Mouse (Mus musculus): Measurements from ENCODE around the gene Atf5. TPM values are rescaled to one million over a fixed set of nuclear protein-coding genes. Genes with fewer than 3 reads are reported as not detected.

Atf5 gene
- total RNA-seq, 2 experiments from 2014 or later = 23.3 to 25.5 TPM

DNA sequence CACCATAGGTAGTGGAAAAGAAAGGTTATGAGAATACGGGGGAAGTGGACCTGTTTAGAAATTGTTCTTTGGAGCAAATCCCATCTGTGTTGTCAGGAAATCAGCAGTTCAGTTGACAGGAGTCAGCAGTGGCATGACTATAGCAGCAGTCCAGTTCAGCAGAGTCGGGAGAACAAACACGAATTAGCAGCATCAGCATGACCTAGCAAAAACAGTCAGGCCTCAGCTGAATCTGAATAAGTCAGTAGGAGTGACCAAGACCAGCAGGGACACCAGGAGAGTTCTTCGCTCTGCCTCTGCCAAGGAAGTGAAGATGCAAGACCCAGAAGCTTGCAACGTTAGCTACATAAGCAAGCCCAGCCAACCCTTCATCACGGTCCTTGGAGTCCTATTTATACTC lies 23.7 kb downstream of the Atf5 start:
- intact Hi-C loops (cut with DNase I) = no loop called here
- no peak for DNase-seq (ENCODE audit: low spot score in 2 of 2)

DNA sequence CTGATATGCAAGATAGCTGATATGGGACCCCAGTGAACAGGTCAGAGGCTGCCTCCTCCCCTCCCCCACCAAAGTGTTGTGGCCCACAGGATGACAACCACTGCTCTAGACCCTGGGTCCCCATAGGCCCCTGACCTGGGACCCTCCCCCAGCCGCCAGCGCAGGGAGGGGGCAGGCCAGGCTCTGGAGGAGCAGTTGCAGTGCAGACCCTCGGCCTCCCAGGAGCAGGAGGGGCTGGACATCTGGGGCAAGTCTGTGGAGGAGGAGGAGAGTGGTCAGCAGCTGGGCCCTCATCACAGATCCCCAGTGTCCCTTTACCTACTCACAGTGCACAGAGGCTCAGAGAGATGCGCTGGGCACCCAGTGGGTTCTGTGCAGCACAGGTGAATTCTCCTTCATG lies 26.4 kb downstream of the Atf5 start:
- intact Hi-C loops (cut with DNase I) = no loop called here
- no peak for DNase-seq (ENCODE audit: low spot score in 2 of 2)

DNA sequence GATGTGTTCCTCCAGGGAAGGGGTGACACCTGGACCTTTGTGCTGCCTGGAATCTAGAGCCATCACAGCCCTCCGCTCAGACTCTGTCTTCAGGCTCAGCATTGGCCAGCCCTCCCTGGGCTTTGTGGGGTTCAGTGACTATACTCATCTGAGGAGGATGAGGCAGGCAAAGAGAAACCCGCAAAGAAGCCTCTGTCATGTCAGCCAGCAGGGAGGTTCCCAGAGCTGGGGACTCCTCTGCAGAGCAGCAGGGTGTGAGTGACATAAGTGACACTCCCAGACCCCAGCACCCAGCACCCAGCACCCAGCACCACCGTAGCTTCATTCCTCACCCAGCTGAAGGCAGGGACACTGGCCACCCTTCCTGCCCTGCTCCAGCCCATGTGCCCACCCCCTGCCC lies 26.9 kb downstream of the Atf5 start:
- intact Hi-C loops (cut with DNase I) = no loop called here
- no peak for DNase-seq (ENCODE audit: low spot score in 2 of 2)

DNA sequence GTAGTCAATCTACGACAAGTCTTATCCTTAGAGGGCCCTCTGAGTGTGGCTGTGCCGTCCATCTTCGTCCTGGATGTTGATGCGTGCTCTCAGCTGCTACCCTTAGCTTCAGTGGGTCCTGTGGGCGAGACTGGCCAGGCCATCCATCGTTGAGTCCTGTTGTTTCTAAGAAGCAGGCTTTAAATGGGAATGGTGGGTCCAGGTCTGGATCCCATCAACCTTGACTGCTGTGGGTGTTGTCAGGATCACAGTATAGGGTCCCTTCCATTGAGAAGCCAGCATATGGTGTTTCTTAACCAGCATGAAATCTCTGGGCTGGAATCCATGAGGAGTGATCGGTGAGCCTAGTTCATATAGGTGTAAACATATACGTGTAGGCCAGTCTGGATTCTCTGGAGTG lies 36.4 kb downstream of the Atf5 start:
- intact Hi-C loops (cut with DNase I) = no loop called here
- no peak for DNase-seq (ENCODE audit: low spot score in 2 of 2)

DNA sequence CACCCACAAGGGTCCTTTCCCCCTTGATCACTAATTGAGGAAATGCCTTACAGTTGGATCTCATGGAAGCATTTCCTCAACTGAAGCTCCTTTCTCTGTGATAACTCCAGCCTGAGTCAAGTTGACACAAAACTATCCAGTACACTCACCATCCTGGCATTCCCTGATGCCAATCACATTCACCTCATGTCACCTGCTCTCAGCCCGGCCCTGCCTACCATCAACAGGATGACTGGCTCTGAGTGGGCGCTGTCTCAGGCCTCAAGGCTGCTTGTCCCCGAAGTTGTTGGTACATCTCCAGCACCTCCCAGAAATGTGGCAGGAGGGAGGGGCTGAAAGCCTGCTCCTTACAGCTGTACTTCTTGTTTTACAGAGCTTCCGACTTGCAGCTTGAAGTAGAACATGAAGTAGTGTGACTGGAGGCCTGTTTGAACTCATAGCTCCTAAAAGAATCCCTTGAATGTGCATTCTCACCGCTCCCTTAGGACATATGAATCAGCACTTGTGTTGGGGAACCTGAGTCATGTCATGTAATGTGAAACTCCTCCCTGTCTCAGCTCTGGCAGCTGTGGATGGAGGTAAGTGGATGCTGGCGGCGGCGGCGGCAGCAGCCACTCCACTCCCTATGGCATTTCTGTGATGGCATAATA lies 39.5 kb downstream of the Atf5 start:
- intact Hi-C loops (cut with DNase I) = no loop called here
- no peak for DNase-seq (ENCODE audit: low spot score in 2 of 2)

DNA sequence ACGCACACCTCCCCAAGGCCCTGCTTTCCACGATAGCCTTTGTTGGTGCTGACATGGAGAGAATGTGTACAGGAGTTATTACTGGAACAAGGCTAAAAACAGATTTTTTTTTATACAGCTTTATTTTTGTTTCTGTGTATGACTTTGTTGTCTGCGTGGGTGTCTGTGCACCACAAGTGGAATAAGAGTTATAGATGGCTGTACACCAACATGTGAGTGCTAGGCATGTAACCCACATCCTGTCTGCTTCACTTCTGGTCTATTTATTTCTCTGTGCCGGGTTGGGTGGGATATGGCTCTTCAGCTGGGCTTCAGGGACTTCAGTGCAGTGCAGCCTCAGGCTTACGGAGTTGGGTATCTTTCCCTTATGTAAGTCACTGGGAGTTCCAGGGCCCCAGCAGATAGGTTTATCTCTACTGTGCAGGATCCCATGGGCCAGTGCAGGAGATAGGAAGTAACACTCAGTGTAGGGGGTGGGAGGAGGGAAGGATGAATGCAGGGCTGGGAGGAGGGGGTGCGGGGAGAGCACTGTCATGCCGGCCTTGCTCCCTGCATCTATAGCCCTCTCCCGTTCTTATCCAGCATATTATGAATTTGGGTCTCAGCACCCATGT lies 43.8 kb downstream of the Atf5 start:
- intact Hi-C loops (cut with DNase I) = loop anchor here (5.0 kb wide), 1 partner anchor 40 kb away; no protein-coding TSS in a partner anchor
- DNase-seq (ENCODE audit: low spot score in 2 of 2) = peak in 1 of 2 experiments; percentile 37

DNA sequence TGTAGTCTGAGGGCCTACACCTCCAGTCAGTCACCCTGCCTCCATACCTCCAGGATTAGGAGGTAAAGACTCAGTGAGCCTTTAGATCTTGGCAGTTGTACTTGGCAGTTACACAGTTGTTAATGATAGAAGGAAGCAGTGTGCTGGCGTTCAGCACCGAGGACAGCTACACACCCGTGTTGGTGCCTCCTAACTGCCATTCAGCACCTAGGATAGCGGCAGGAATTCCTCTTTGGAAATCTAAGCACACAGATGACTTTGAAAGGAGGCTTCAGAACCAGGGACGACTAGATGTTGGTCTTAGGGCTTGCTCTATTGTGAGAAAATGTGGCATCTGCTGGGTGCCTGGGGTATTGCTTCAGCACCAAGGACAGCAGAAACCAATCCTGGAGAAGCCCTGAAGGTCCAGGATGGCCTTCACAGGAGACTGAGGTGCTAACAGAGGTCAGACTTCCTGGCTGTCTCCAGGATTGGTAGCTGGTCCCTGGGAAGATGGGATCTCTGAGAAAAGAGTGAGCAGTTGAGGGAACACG lies 46.3 kb downstream of the Atf5 start:
- peak in 1 of 2 experiments; percentile 10 for DNase-seq (ENCODE audit: low spot score in 2 of 2)
- intact Hi-C loops (cut with DNase I) = loop anchor here (5.0 kb wide), 1 partner anchor 42 kb away; no protein-coding TSS in a partner anchor

DNA sequence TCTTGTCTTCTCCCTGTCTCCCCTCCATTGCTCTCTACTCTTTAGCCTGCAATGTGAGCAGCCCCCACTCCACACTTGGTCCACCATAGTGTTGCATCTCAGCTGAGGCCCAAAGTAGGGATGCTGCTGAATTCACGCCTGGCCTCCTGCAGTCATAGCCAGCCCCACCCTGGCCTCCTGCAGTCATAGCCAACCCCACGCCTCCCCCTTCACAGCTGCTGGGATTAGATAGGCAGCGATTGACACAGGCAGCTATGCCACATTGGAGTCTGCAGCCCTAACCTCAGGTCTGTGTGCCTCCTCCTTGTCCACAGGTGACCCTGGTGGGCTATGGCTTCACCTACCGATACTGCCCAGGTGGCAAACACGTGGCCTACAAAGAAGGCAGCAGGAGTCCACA lies 48.3 kb downstream of the Atf5 start:
- intact Hi-C loops (cut with DNase I) = no loop called here
- DNase-seq (ENCODE audit: low spot score in 2 of 2) = no peak

Small RNAs within 50 kb of the gene (microRNA-seq; reads per million reads assigned to microRNA genes)
- 0 reads per million in 2 experiments for gene Mir707

Other genes starting within 250 kb of the Atf5 start
- under 1 TPM in 1 of 2 experiments, not detected in 1; 0.21 TPM for gene Napsa, start 244.3 kb downstream of the Atf5 start, total RNA-seq (2021)
- 10 to 100 TPM; 85.1 to 94.3 TPM for gene Kcnc3, start 226.0 kb downstream of the Atf5 start, total RNA-seq (2021)
- gene Myh14, start 145.8 kb downstream of the Atf5 start, total RNA-seq (2021) = 10 to 100 TPM; 15.4 to 20.6 TPM
- not detected for gene Izumo2, start 107.9 kb downstream of the Atf5 start, total RNA-seq (2021)
- gene Vrk3, start 68.2 kb downstream of the Atf5 start, total RNA-seq (2021) = 10 to 100 TPM; 26.0 to 29.4 TPM
- gene Zfp473, start 65.6 kb downstream of the Atf5 start, total RNA-seq (2021) = under 1 TPM; 0.41 to 0.78 TPM
- 10 to 100 TPM; 27.3 to 30.4 TPM for gene Nup62, start 570 bp downstream of the Atf5 start, total RNA-seq (2021)
- gene Il4i1, start 271 bp downstream of the Atf5 start, total RNA-seq (2021) = 1 to 10 TPM; 1.9 to 2.4 TPM
- gene Akt1s1, start 32.3 kb upstream of the Atf5 start, total RNA-seq (2021) = 10 to 100 TPM; 78.5 to 79.1 TPM
- gene Tbc1d17, start 32.4 kb upstream of the Atf5 start, total RNA-seq (2021) = 10 to 100 TPM; 61.6 to 72.9 TPM
- gene Pnkp, start 40.5 kb upstream of the Atf5 start, total RNA-seq (2021) = 10 to 100 TPM; 26.4 to 27.3 TPM
- 100 to 1,000 TPM; 286 to 287 TPM for gene Ptov1, start 53.1 kb upstream of the Atf5 start, total RNA-seq (2021)
- gene Med25, start 76.1 kb upstream of the Atf5 start, total RNA-seq (2021) = 10 to 100 TPM; 88.8 to 89.5 TPM
- gene Fuz, start 79.4 kb upstream of the Atf5 start, total RNA-seq (2021) = 10 to 100 TPM; 20.7 to 25.5 TPM
- gene Ap2a1, start 112.8 kb upstream of the Atf5 start, total RNA-seq (2021) = 100 to 1,000 TPM; 325 to 334 TPM
- 1 to 10 TPM; 1.6 to 3.6 TPM for gene Tsks, start 126.5 kb upstream of the Atf5 start, total RNA-seq (2021)
- gene Cpt1c, start 158.2 kb upstream of the Atf5 start, total RNA-seq (2021) = 10 to 100 TPM; 89.3 to 95.9 TPM
- 100 to 1,000 TPM; 140 to 163 TPM for gene Prmt1, start 169.9 kb upstream of the Atf5 start, total RNA-seq (2021)
- 10 to 100 TPM; 31.4 to 42.7 TPM for gene Irf3, start 181.0 kb upstream of the Atf5 start, total RNA-seq (2021)
- gene Bcl2l12, start 182.1 kb upstream of the Atf5 start, total RNA-seq (2021) = 1 to 10 TPM; 2.7 TPM
- 100 to 1,000 TPM; 161 to 163 TPM for gene Scaf1, start 199.7 kb upstream of the Atf5 start, total RNA-seq (2021)
- 10 to 100 TPM; 12.0 to 13.8 TPM for gene Rras, start 201.3 kb upstream of the Atf5 start, total RNA-seq (2021)
- gene Prr12, start 236.2 kb upstream of the Atf5 start, total RNA-seq (2021) = 10 to 100 TPM; 59.1 to 65.5 TPM
- gene Nosip, start 245.8 kb upstream of the Atf5 start, total RNA-seq (2021) = 10 to 100 TPM; 48.5 to 53.0 TPM
- gene Prrg2, start 246.0 kb upstream of the Atf5 start, total RNA-seq (2021) = 1 to 10 TPM; 7.3 to 7.6 TPM